Mouse (Mus musculus): ENCODE measurements around the gene Crisp2.

- no peak for TF ChIP-seq CTCF (IDR thresholded peaks at IDR 0.05; ENCODE audit: low read depth, low read length)
- TF ChIP-seq GATA1 (IDR thresholded peaks at IDR 0.05; ENCODE audit: borderline replicate concordance, low read length), result no peak
- TF ChIP-seq POLR2AphosphoS5 (IDR thresholded peaks at IDR 0.05; ENCODE audit: insufficient replicate concordance, low read depth, low read length), result no peak
- no peak for TF ChIP-seq GATA2 (IDR thresholded peaks at IDR 0.05; ENCODE audit: borderline replicate concordance, low read depth, low read length)
- TF ChIP-seq TAL1 (conservative IDR thresholded peaks at IDR 0.05; ENCODE audit: low read depth, low read length), result no peak
These were observed 5.5 kb upstream of the Crisp2 start for GRCm38 (mm10) chr17:40812259-40812658.
